Mouse (Mus musculus) midbrain, postnatal 0 days (tissue): ENCODE results near the gene Cacna1c. TPM values are rescaled to one million over a fixed set of nuclear protein-coding genes. Genes with fewer than 3 reads are reported as not detected.

Experiments used
- ATAC-seq: fragments of 200-750 bp; cut with Nextera tagmentation; 2 replicates; pipeline ENCODE4 v1.8.0; 2017; ENCODE audit warnings: moderate number of reproducible peaks, mild to moderate bottlenecking, moderate TSS enrichment, moderate library complexity; ENCODE audit not compliant: low FRiP score
- DNase-seq: peaks from one replicate; pipeline ENCODE4 v3.0.0-alpha.2; 2015; ENCODE audit warnings: low spot score
- H3K27ac ChIP-seq: fragments of 300-500 bp; sonication (generic); 2 replicates; pipeline ENCODE4 v1.5.1; 2014; ENCODE audit warnings: low read depth, mild to moderate bottlenecking, low read length, mixed read lengths
- H3K27me3 ChIP-seq: fragments of 300-500 bp; sonication (generic); 2 replicates; pipeline ENCODE4 v1.6.1; 2014; ENCODE audit warnings: low read length, control low read depth, mixed read lengths; ENCODE audit not compliant: insufficient read depth
- H3K36me3 ChIP-seq: fragments of 300-500 bp; sonication (generic); 2 replicates; pipeline ENCODE4 v1.6.1; 2014; ENCODE audit warnings: low read length, control low read depth, mixed read lengths; ENCODE audit not compliant: insufficient read depth
- H3K4me1 ChIP-seq: fragments of 300-500 bp; sonication (generic); 2 replicates; pipeline ENCODE4 v1.6.1; 2014; ENCODE audit warnings: mild to moderate bottlenecking, control low read depth, antibody characterized with exemption, low read length, mixed read lengths; ENCODE audit not compliant: insufficient read depth
- H3K4me2 ChIP-seq: fragments of 300-500 bp; sonication (generic); 2 replicates; pipeline ENCODE4 v1.6.1; 2014; ENCODE audit warnings: low read depth, mild to moderate bottlenecking, low read length, mixed read lengths; ENCODE audit not compliant: poor library complexity, severe bottlenecking
- H3K4me3 ChIP-seq: fragments of 300-500 bp; sonication (generic); 2 replicates; pipeline ENCODE4 v1.5.1; 2014; ENCODE audit warnings: low read depth, mild to moderate bottlenecking, low read length, moderate library complexity
- H3K9ac ChIP-seq: fragments of 300-500 bp; sonication (generic); replicated peaks from 2 replicates; pipeline ENCODE4 v1.6.1; 2014; ENCODE audit warnings: mild to moderate bottlenecking, low read length, moderate library complexity, mixed read lengths; ENCODE audit not compliant: poor library complexity, severe bottlenecking
- H3K9me3 ChIP-seq: fragments of 300-500 bp; sonication (generic); 2 replicates; pipeline ENCODE4 v1.6.1; 2016; ENCODE audit warnings: low read length, control low read depth
- CTCF ChIP-seq: IDR thresholded peaks from 2 replicates; pipeline ENCODE4 v1.5.1; 2016; ENCODE audit warnings: antibody characterized with exemption, mild to moderate bottlenecking
- WGBS: fragments of 180-500 bp; shearing (Covaris S2); extraction: QIAGEN DNeasy Blood & Tissue Kit; methylation state at CpG from one replicate; pipeline ENCODE4 v1.1.7; 2014; 5-methylcytosine and 5-hydroxymethylcytosine counted together
- polyA plus RNA-seq: library from polyadenylated mRNA; unstranded; fragments of >200 nt; fragmentation: Nextera tagmentation; extraction: Ambion mirVana; gene quantifications from 2 replicates; pipeline ENCODE4 v1.2.1, GENCODE M21; 2015
- total RNA-seq: library from RNA; depleted of rRNA; stranded (reverse); fragments of >200 nt; gene quantifications from 2 replicates; pipeline ENCODE4 v1.2.3, GENCODE M21; 2014

The Cacna1c gene
- total and polyA plus RNA-seq, 2 experiments from 2014 or later = 4.9 to 33.9 TPM

DNA sequence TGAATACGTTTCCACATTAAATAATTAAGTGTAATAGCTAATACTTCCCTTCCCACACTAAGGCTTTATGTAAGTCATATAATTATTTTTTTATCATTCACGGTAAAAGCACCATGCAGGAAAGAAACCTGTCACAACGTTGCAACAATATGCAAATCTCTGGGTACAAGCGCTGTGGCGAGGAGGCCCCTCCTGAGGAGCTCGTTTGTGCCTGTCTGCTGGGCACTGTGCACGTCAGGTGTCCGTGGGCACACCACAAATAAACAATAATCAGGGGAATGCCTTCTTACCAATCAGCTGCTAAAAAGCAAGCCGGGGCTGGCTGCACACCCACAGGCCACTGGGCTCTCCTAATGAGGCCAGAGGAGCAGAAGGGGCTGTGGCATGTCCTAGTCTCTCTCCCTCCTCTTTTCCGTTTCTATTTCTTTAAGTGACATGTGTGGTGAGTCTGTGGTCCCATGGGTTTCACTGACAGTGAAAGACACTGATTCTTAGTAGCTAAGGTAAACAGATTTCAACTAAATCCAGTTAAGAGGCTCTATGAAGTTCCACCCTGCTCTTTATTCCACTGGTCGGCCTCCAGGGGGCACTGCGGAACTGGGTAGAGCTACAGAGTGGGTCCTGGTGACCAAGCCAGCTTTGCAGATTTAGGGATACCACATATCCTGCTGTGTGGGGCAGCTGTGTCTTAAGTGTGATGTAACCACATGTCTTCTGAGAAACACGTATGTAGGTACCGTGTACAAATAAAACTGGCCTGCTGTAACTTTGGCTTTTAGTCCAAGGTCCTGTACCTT lies 549.8 kb downstream of the Cacna1c start:
- H3K27me3 ChIP-seq = no peaks in the 10 kb centered on the region
- WGBS = 41% methylated on average over 14 of the region's 14 CpGs
- no peak overlapping the region for H3K4me2 ChIP-seq
- TF ChIP-seq CTCF = peak; percentile 87
- no peak overlapping the region for H3K9ac ChIP-seq
- H3K27ac ChIP-seq = no peak overlapping the region
- ATAC-seq = peak; percentile 68
- DNase-seq = peak; percentile 89
- H3K4me3 ChIP-seq = no peak overlapping the region
- H3K4me1 ChIP-seq = no peaks in the 10 kb centered on the region
- H3K9me3 ChIP-seq = no peaks in the 10 kb centered on the region
- peaks cover 31% of the 10 kb centered on the region for H3K36me3 ChIP-seq

DNA sequence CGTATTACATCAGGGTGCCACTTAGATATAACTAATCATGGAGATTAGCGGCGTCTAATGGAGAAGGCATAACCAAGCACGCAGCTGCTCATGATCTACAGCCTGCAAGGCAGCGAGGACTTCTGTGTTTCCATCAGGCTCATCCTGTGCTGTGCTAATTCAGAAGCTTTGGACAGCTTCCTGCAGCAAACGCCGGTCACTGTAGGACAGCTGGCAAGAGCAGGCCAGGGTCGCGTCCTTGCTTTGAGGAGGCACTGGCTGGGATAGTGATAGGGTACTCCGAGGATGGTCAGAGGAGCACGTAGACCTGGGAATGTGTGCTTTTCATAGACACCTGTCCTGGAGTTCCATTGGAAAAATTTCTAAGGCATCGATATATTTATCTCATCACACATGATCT lies 551.4 kb downstream of the Cacna1c start:
- DNase-seq (no peak), ATAC-seq (no peak)
- no peak for TF ChIP-seq CTCF
- H3K4me1 ChIP-seq = no peaks in the 10 kb centered on the region
- no peak overlapping the region for H3K27ac ChIP-seq
- no peaks in the 10 kb centered on the region for H3K9me3 ChIP-seq
- no peak overlapping the region for H3K4me3 ChIP-seq
- peaks cover 16% of the 10 kb centered on the region for H3K36me3 ChIP-seq
- H3K4me2 ChIP-seq = no peak overlapping the region
- 89% methylated on average over 12 of the region's 12 CpGs for WGBS
- no peaks in the 10 kb centered on the region for H3K27me3 ChIP-seq
- no peak overlapping the region for H3K9ac ChIP-seq

DNA sequence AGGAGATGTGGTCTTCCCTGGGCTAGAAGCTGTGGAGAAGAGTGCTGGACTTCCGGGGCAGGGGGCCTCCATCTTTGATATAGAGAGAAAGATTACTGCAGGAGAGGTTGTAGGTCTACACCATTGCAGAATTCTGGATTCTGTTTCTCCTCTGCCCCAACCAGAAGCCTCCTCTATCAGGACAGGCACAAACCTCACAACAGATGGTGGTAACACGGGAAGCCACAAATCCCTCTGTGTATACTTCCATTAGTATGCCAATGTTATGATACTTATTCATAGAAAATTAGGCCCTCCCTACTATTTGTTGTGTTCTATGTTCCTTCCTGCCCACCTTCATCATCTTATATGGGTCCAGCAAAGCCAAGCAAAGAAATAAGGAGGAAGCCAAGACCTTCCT lies 552.7 kb downstream of the Cacna1c start:
- no peak overlapping the region for H3K27ac ChIP-seq
- no peak for ATAC-seq
- 90% methylated on average over 2 of the region's 2 CpGs for WGBS

DNA sequence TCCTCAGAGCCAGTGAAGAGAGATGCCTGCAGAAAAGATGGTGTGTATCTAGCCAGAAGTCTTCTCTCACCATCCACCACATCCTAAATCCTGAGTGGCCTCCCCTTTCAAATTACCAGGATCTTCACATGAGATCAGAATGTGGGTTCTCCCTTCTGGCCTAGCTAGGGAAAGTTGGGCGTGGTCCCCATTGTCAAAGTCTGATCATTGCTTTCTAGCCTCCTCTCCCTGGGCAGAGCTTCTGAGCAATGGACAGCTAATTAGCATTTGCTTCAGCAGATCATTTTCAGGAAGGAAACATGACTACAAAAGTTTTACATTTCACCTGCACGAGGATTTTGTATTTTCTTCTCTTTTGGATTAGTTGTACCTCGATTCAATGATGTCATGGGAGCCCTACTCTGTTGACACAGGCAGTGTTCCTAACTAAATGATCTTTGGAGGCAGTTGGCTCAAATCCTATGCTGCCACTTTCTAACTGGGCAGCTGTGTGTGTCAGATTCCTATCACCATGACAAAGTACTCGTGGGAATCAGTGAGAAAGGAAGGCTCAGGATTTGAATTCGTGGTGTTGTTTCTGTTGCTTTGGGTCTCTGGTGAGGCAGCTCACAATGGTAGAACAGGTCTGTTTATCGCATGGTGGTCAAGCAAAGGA lies 554.4 kb downstream of the Cacna1c start:
- ATAC-seq (no peak), DNase-seq (no peak)
- H3K27ac ChIP-seq = no peak overlapping the region
- H3K4me3 ChIP-seq = no peak overlapping the region
- peaks cover 5% of the 10 kb centered on the region; the same call in 1 of the 2 replicates for H3K9me3 ChIP-seq
- H3K27me3 ChIP-seq = no peaks in the 10 kb centered on the region
- peaks cover 14% of the 10 kb centered on the region for H3K36me3 ChIP-seq
- H3K9ac ChIP-seq = no peak overlapping the region
- 73% methylated on average over 6 of the region's 6 CpGs for WGBS
- H3K4me2 ChIP-seq = no peak overlapping the region
- no peak for TF ChIP-seq CTCF
- no peaks in the 10 kb centered on the region for H3K4me1 ChIP-seq

More for the DNA sequence above, 552.7 kb downstream of the Cacna1c start:
- no peak for TF ChIP-seq CTCF
- no peaks in the 10 kb centered on the region for H3K4me1 ChIP-seq
- no peaks in the 10 kb centered on the region for H3K9me3 ChIP-seq
- no peak overlapping the region for H3K4me3 ChIP-seq
- no peaks in the 10 kb centered on the region for H3K27me3 ChIP-seq
- DNase-seq = no peak
- H3K4me2 ChIP-seq = no peak overlapping the region
- no peak overlapping the region for H3K9ac ChIP-seq
- peaks cover 14% of the 10 kb centered on the region; the same call in 1 of the 2 replicates for H3K36me3 ChIP-seq

DNA sequence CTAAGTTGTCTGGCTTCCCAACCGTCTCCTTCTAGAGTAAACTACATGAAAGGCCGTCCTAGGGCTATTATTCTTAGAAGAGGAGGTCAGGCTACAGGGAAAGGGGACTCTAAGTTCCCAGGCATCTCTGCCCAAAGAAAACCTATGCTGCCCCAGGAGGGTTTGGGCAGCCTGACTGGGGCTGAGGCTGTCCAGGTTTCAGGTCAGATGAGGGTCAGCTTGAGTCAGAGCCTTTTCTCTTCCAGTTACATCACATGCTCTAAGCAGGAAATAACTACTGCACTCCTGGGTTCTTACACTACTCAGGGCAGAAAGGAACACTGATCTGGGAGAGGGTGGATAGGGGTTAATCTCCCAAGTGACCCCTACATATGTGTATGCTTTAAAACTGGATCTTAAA lies 556.4 kb downstream of the Cacna1c start:
- WGBS = 65% methylated on average over 2 of the region's 2 CpGs
- no peak for TF ChIP-seq CTCF
- Histone ChIP-seq H3K4me3 (no peak overlapping the region), H3K4me1 (no peaks in the 10 kb centered on the region), H3K27ac (no peak overlapping the region), H3K9ac (no peak overlapping the region), H3K36me3 (peaks cover 20% of the 10 kb centered on the region), H3K27me3 (no peaks in the 10 kb centered on the region), H3K4me2 (no peak overlapping the region), H3K9me3 (peaks cover 7% of the 10 kb centered on the region; the same call in 1 of the 2 replicates)
- ATAC-seq (no peak), DNase-seq (no peak)

DNA sequence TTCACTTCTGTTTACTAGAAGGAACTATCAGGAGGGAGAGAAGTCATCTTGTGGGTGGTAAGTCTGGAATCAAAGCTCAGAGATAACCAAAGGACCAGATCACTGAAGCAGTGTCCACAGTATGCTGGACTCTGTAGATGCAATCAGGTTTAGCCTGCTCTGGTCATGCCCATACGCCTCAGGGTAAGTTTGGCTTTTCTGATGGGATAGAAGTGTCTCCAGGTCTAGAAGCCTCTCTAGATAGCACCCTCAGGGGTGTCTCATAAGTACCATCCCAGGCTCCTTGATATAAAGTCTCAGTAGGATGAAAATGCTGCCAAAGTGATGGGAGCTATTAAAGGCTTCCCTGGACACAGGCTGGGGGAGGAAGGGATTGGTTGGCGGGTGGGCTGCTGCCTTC lies 557.3 kb downstream of the Cacna1c start:
- peaks cover 7% of the 10 kb centered on the region; the same call in 1 of the 2 replicates for H3K9me3 ChIP-seq
- peaks cover 20% of the 10 kb centered on the region for H3K36me3 ChIP-seq
- no peak overlapping the region for H3K9ac ChIP-seq
- H3K4me3 ChIP-seq = no peak overlapping the region
- no peaks in the 10 kb centered on the region for H3K27me3 ChIP-seq
- H3K4me1 ChIP-seq = no peaks in the 10 kb centered on the region
- H3K4me2 ChIP-seq = no peak overlapping the region
- 94% methylated on average over 2 of the region's 2 CpGs for WGBS
- DNase-seq = no peak
- no peak for TF ChIP-seq CTCF
- ATAC-seq = no peak
- no peak overlapping the region for H3K27ac ChIP-seq
